Mouse (Mus musculus) G1E (cell line): ENCODE data around the gene Fkbp5.

Source experiments
- CTCF ChIP-seq: IDR thresholded peaks from 2 replicates; pipeline ENCODE4 v1.5.1; 2012; ENCODE audit warnings: low read depth, low read length, inconsistent platforms, mixed read lengths
- GATA1 ChIP-seq: IDR thresholded peaks from 2 replicates; pipeline ENCODE4 v1.6.1; 2012; ENCODE audit warnings: borderline replicate concordance, low read length, inconsistent platforms, mixed read lengths
- TAL1 ChIP-seq: conservative IDR thresholded peaks from 2 replicates; pipeline ENCODE4 v1.6.1; 2012; ENCODE audit warnings: low read depth, low read length, inconsistent platforms, mixed read lengths

- no peak for TF ChIP-seq CTCF
- TF ChIP-seq TAL1, result no peak
- TF ChIP-seq GATA1, result no peak
Measured at GRCm38 (mm10) chr17:28488258-28489013, 28.9 kb downstream of the Fkbp5 start.
